Mouse (Mus musculus) gastrocnemius, adult 18-20 months (tissue): ENCODE measurements around the gene Zfp949. TPM values are rescaled to one million over a fixed set of nuclear protein-coding genes. Genes with fewer than 3 reads are reported as not detected.

Experiments used
- DNase-seq: peaks from one replicate; pipeline ENCODE4 v3.0.0; 2021; ENCODE audit warnings: low spot score
- long read RNA-seq, 2 experiments: library from polyadenylated mRNA; stranded (forward); transcript quantifications; one replicate each; pipeline ENCODE4 v2.0.0; 2021
- total RNA-seq, 2 experiments: library from RNA; stranded (reverse); gene quantifications; 2 replicates each; pipeline ENCODE4 v1.2.3; 2021

Gene Zfp949
- 1 to 10 TPM; 8.4 to 9.5 TPM for total RNA-seq
- long read RNA-seq, experiment 1, partial matches to known transcripts = 3 of 11 reads
- long read RNA-seq, experiment 1, other reads (novel, unspliced or antisense) = 7 of 11 reads
- long read RNA-seq, experiment 2, partial matches to known transcripts = 0 of 5 reads
- long read RNA-seq, experiment 2, other reads (novel, unspliced or antisense) = 5 of 5 reads

DNA sequence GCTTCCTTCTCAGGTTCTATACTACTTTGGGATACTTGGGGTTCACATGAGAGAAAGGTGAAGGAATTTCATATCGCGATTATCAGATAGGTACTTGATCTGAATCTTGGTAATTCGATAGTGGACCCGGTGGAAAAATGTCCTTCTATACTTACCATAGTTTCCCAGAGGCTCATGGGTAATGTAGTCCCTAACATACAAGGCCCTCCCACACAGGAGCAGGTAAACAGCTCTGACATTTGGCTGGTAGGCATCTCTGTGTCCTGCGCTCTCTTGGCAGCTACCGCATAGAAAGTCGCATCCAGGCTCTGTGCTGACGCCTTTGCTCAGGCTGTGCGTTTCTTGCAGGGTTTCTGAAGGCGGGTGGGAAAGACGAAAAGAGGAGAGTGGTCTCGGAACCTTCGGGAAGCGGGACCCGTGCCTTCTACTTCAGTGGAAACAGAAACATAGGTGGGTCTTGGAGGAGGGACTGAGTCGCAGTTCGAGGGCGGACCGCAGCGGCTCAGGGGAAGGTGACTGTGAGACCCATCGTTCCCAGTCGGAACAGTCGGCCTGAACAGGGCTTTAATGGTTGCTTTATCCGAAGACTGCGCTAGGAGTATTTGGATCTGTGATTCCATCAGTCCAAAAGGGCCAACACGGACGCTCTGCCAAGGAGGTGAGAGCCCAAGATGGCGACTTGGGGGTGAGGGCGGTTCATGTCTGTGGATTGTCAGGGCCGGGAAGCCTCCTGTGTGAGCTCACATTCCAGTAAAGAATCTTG lies at the start of gene Zfp949:
Gene Zfp949, plus strand, starts transcription at position 170 of the 763 bp plus-strand sequence.
- DNase-seq = peak; percentile 88

DNA sequence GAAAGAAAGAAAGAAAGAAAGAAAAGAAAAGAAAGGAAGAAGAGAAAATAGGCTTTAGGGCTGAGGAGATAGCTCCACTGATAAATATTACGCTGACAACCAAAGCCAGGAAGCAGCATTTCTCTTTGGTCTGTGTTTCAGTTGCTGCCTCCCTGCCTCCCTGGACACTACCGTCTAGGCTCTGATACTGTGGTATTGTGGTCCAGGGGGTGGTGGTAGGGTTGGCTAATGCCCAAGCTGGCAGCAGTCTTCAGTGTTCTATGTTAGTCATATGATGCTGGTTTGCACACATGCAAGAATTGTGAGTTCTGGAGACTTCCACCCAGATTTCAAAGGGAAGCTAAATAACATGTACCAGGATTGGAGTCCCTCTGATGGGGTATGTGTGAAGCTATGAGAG lies 47.7 kb upstream of the Zfp949 start:
- no peak for DNase-seq

DNA sequence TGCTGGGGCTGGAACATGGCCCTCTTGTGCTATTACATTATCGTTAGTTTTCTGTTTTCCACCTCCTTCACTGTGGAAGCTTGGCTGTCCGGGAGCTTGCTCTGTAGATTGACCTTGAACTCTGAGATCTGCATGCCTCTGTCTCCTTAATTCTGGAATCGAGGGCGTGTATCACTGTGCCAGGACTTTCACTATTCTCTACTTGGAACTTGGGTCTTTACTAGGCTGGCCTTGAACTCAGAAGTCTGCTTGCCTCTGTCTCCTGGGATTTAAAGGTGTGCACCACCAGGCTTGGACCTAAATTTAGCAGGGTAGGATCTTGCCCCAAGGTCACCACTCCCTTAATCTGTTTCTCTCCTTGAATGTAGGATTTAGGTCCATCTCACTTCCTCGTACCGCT lies 46.0 kb upstream of the Zfp949 start:
- DNase-seq = no peak

DNA sequence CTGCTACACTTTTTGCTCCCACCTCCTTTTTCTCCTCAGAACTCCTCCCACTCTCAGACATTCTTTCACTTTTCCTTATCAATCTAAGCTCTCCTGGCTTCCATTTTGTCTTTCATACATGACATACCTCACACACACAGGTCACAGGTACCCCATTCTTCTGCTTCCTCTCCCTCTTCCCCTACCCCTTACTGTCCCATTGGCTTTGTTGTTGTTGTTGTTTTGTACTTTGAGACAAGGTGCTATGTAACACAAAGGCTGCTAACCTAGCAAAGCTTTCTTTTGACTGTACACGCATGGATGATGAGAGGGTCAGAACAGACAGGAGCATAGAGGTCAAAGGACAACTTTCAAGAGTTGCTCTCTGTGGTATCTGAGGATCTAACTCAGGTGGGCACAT lies 32.3 kb upstream of the Zfp949 start:
- no peak for DNase-seq

DNA sequence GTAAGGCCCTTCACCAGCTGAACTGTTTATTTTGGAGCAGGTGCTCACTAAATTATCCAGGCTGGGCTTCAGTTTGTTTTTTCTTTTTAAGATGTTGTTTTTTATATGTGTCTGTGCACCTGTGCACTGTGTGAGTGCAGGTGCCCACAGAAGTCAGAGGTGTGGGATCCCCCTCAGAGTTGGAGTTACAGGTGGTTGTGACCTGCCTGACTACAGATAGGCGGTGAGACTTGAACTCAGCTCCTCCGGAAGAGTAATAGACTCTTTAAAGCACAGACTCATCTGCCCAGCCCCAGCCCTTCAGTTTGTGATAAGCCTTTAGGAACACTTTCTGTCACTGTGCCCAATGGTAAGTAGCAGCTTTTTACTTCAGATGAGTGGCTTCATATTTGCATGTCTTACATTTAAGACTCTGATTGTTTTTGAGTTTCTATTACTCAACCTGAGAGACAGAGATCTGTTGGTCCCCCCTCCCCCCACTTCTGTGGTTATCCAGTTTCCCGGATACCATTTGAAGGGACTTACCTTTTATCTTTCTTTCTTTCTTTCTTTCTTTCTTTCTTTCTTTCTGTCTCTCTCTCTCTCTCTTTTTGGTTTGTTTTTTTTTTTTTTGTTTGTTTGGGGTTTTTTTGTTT lies 31.3 kb upstream of the Zfp949 start:
- DNase-seq = no peak

DNA sequence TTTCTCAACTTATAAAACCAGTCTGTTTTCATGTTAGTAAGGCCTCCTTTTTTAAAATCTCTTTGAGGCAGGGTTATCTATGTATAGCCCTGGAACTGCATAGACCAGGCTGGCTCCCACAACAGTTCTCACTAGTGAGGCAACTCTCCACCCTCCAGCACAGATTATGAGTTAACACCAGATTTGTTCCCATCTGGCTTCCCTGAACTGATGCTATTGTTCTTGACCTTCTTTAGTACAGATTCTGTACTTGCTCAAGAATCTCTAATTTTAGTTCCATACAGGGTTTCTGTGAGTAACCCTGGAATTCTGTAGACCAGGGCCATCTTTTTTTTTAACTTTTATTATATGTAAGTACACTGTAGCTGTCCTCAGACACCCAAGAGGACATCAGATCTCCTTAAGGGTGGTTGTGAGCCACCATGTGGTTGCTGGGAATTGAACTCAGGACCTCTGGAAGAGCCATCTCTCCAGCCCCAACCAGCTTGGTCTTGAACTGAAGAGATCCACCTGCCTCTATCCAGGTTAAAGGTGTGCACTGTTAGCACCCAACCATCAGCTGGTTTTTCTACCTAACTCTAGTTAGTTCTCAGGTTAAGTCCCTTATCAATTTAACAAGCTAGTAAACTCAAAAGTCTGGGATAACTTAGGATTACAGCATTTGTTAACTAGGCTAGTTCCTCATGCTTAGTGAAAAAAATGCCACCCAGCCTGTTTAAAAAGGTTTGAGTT lies 28.3 kb upstream of the Zfp949 start:
- DNase-seq = no peak

DNA sequence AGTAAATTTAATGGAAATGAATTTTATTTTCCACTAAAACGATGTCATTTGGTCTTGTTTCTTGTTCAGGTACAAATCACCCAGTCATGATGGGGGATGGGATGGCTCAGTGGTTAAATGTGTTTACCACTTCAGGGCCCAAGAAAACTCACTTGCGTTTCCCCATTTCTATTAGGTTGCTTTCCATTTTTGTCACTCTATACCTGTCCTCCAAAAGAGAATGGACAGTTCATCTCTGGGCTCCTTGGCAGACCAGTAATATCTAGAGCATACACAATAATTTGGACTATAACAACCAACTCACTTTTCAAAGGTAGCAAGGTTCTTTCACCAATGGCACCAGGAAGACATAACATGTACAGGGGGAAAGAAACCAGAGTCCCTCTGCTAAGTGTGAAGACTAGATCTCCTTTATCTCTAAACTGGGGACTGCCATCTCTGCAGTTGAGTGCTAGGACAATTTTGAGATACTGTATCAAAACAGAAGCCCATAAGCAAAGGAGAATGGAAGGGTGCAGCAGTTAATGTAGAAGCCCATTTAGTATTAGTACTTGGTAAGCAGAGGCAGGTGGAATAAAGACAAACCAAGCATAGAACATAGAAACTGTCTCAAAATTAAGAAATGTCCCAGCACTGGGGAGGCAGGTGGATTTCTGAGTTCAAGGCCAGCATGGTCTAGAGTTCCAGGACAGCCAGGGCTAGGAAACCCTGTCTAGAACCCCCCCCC lies 27.5 kb upstream of the Zfp949 start:
- no peak for DNase-seq

DNA sequence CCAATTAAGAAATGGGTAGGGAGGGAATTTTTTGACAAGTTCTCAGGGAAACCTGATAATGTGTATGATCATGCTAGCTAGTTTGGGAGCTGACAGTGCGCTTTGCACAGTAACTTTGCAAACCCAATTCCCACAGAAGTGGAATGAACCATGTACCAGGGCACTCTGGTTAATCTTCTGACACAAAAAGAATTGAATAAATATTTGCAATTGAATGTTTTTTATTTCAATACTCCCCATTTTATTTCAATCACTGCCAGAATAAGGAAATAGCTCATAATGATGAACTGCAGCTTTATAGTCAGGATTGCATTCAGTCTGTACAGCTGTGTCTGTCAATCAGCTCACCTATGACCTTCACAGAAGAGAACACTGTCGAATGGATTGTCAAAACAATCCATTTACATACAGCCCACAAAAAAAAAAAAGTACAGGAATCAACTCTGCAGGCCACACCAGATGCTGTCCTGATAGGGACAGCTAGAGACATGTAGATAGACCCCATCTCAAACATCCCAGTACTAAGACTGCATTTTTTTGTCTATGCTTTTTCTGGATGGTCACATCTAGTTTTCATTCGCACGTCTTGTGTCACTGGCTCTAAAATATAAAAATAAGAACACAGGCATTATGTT lies 26.9 kb upstream of the Zfp949 start:
- no peak for DNase-seq

DNA sequence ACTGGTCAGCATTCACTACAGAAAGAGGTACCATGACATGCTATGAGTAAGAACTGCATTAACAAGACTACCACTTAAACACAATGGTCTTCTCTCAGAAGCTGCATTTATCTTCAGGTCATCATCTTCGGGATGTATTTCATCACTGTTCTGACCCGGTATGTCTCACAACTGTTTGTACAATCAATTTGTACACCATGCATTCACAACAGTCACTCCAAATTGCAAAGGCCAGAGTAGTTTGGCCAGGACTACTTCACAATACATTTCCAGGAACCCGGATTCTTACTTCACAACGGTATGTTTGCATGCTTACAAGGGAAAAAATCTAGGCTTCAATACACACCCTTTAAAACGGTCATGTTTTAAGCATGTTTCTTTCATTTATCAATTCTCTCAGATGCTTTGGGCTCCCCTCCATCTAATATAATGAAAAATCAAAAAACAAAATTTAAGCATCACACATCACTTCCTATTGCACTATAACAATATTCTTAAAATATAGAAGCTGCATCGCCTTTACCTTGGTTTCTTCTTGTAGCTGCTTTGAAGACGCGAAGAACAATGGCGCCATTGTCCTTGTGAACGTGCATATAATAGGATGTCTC lies 25.8 kb upstream of the Zfp949 start:
- DNase-seq = no peak

DNA sequence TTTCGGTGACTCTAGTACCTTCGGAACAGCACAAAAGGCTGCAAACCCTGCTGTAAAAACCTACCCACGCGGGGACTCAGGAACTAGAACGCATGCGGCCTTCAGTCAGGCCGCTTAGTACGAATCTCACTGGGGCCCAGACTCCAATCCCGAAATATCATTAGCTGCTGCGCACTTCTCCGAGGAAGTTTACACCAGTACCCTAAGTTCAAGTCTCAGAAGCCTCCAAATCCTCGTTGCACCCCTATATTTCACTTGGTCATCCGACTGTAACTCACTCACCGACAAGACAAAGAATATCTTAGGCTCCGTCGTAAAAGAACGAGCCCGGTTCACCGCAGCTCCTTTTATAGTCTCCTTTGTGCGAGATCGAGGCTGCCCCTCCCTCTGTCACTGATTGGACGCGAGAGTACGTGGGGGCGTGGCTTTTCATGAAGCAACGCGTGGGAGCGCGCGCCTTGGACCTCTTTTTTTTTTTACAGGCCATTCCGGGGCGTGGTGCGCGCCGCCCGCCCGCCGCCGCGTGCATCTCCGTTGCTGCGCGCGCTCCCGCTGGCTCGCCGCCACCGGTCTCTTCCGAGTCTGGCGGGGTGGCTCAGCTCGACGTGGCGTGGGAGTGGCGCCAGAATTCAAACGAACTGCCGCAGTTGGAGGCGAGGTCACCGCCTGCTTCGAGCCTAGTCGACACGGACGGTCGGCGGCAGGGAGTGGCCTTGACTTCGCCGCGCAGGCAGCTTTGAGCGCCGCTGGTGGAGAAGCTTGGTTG lies 25.1 kb upstream of the Zfp949 start:
- peak; percentile 98 for DNase-seq

DNA sequence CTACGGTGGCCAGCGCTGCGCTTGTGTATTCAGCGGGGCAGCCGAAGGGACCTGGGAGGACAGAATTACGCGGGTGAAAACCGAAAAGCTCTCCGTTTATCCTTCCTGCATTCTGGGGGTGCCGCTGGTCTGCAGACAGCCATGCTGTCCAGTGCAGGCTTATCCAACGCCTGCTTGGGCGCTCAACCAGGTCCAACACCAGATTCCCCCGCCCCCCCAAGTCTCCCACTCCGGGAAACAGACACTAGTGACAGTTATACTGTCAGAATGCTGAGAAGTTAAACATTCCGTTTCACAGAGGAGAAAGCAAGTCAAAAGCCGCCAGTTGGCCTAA lies 24.5 kb upstream of the Zfp949 start:
- no peak for DNase-seq

DNA sequence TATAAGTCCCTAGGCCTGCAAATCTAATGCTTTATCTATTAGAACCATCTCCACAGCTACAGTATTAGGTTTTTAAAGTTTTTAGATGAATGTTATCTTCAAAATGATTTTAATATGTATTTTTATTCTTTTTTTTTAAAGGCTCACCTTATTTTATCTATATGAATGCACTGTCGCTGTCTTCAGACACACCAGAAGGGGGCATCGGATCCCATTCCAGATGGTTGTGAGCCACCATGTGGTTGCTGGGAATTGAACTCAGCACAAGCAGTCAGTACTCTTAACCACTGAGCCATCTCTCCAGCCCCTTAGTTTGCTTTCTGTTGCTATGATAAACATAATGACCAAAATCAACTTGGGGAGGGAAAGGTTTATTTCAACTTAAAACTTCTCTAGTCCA lies 23.5 kb upstream of the Zfp949 start:
- DNase-seq = no peak

DNA sequence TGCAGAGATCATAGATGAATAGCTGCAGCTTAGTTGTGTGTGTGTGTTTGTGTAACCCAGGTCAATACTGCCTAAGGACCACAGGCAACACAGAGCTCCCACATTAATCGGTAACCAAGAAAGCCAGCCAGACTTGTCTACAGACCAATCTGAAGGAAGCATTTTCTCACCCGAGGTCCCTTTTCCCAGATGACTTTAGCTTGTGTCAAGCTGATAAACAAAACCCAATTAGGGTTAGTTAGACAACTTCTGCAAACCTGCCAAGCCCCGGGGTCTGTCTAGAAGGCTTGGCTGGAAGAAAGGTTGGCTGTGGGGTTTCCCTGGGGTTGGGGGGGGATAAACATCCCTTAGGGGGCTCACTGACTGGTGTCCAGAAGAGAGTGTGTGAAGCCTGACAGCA lies 23.0 kb upstream of the Zfp949 start:
- no peak for DNase-seq

DNA sequence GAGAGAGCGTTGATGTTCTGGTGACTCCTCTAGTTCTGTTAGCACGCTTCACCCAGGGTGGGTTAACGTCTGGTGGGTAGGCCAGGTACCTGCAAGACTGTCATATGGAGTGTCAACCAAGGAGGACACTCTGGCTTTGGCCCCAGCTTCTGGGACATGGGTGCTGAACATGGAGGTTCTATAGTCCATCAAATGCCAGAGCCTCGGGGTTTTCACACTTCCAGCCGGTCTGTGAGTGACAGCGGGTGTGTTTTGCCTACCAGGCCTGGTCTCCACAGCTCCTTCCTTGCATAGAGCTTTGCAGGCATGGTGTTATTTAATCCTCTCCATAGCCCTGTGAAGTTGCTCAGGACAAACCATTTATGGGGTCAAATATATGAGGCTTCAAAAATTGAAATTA lies 22.5 kb upstream of the Zfp949 start:
- DNase-seq = no peak

DNA sequence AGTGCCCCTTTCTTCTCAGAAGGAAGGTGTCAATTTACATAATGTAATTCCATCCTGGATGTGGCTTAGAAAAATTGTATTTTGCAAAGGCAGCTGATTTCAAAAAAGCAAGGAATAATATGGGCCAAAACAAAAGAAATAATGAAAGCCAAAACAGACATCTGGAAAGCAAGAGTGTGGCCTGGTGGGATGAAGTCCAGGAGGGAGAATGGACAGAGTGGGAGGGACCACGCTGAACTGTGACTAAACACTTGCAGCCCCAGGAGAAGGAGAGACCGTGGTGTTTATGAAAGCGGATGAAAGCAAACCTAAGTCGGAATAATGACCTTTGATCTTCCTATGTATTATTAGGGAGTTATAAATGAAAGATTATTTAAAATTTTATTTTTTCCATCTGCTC lies 19.9 kb upstream of the Zfp949 start:
- DNase-seq = peak; percentile 34

DNA sequence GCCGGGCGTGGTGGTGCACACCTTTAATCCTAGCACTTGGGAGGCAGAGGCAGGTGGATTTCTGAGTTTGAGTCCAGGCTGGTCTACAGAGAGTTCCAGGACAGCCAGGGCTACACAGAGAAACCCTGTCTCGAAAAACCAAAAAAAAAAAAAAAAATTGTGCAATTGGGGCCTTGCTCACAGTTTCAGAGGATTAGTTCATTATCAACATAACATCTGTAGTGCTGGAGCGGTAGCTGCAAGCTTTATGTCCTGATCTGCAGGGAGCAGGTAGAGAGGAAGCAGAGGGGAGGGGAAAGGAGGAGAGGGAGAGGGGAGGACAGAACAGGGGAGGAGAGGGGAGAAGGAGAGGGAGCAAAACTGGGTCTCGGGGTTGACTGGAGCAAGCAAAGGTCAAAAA lies 19.1 kb upstream of the Zfp949 start:
- no peak for DNase-seq

DNA sequence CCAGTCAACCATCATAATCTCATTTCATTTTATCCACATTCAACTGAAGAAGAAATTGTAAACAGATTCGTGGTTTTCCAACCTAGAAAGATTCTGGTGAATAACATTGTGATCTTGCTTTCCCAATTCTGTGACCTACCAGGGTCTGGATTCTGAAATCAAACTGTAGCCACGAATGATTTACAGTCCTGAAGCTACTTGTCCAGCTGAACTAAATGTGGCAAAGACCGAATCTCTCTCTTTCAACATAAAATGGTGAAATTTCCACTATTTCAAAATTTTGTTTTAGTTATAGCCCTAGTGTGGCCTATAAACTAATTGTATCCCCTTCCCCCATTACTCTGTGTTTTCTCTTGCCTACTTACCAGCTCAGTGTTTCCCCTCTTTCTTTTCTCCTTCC lies 18.2 kb upstream of the Zfp949 start:
- DNase-seq = no peak

DNA sequence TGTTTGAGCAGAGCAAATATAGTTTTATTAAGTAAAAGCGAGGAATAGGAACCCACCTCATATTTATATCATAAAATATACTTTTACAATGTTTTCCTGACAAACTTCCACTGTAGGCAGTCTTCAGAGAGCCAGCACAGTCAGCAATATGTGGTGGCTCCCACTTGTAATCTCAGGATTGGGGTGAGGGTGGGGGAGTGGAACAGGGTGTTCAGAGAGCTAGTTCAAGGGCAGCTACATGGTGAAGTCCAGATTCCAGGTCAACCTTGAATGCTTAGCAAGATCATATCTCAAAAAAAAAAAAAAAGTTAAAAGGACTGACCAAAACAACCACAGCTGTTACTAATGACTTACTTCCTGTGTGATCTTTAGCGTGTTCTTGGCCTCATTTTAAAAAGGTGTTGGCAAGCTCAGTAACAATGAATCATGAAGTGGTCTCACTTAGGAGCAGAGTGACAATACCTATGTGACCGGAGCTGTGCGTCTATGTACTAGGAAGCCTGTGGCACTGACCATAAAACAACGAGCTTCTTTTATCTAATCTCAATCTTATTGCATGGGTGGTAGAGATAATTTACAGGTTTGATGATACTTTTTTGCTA lies 17.7 kb upstream of the Zfp949 start:
- DNase-seq = no peak

DNA sequence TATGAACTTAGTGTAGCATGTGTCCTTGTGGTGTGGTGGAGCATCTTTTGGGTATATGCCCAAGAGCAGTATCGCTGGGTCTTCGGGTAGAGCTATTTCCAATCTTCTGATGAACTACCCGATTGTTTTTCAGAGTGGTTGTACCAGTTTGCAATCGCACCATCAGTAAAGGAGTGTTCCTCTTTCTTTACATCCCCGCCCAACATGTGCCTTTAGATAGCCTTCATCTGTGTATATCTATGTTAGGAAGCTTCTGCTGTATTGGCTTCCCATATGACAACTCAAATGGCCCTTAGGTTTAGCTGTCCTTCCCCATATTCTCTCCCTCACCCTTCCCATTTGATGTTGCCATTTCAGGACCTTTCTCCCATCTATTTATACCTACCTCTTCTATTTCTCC lies 13.7 kb upstream of the Zfp949 start:
- DNase-seq = no peak
